Mouse (Mus musculus): ENCODE data around the gene Ifng. TPM values are rescaled to one million over a fixed set of nuclear protein-coding genes. Genes with fewer than 3 reads are reported as not detected.
"Not testable (repeated sequence)": the region's sequence is repeated elsewhere in the genome, so short reads cannot be mapped to it uniquely, and the experiment has no call there.

The Ifng gene
- polyA plus RNA-seq, 1 experiment from 2014 or later: not detected

DNA sequence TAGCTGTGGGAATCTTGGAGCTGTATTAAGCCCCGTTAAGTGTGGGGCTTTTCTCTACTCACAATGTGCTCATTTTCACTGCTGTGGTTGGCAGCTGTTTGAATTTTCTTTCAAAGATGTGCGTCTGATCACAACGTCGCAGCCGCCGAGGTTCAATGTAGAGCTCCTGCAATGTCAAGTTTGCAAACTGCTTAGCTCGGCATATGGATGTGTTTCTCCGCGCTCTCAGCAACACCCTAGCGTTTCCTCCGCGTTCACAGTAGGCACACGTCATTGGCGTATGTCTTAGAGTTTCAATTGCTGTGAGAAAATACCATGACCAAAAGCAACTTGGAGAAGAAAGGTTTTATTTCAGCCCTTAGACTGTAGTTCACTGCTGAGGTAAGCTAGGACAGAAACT is 5.1 kb downstream of the Ifng start:
- 68% methylated on average over 14 of the region's 14 CpGs for WGBS
- no peak for ATAC-seq (ENCODE audit: insufficient number of reproducible peaks, insufficient read depth, low FRiP score, low TSS enrichment, low read depth)
- Histone ChIP-seq H3K9me3 (no peaks in the 10 kb centered on the region), H3K36me3 (no peaks in the 10 kb centered on the region), H3K27ac (no peak overlapping the region), H3K4me2 (no peak overlapping the region; the same call in 1 of the 2 replicates), H3K4me1 (no peaks in the 10 kb centered on the region), H3K27me3 (no peaks in the 10 kb centered on the region), H3K4me3 (no peak overlapping the region), H3K9ac (no peak overlapping the region)

DNA sequence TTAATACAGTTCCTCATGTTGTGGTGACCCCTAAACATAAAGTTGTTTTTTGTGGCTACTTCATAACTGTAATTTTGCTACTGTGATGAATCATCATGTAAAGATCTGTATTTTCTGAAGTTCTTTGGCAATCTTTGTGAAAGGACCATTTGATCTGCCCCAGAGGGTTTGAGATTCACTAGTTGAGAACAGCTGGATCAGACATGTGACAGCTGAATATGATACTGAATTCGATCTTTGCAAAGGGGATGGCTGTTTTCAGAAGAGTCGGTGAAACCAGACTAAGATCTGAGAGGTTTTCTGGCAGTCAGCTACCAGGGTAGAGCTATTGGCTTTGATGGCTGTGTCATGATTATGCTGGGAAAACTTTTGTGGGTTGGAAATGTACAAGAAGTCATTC is 10.9 kb downstream of the Ifng start:
- ATAC-seq (ENCODE audit: insufficient number of reproducible peaks, insufficient read depth, low FRiP score, low TSS enrichment, low read depth): no peak
- no peaks in the 10 kb centered on the region for H3K4me1 ChIP-seq
- no peak overlapping the region for H3K27ac ChIP-seq
- no peak overlapping the region for H3K4me3 ChIP-seq
- H3K9me3 ChIP-seq: no peaks in the 10 kb centered on the region
- no peaks in the 10 kb centered on the region for H3K36me3 ChIP-seq
- 43% methylated on average over 2 of the region's 2 CpGs for WGBS
- no peaks in the 10 kb centered on the region for H3K27me3 ChIP-seq
- no peak overlapping the region for H3K9ac ChIP-seq
- no peak overlapping the region for H3K4me2 ChIP-seq

DNA sequence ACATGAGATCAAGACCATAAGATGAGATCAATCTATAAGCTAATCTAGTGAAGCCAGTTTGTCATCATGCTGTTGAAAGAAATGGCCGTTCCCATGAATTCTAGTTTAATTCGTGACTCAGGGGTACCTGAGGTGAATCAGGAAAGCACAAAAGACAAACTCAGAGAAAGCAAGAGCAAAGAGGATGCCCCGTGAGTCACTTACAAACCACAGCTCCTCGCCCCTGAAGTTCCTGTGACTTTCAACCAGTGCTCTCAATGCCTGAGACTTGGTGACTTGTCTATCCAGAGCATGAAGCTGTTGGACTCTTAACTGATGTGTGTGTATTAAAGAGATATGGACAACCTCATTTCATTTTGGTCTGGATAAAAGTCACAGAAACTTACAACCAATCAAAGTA is 17.9 kb downstream of the Ifng start:
- WGBS: 88% methylated on average over 4 of the region's 4 CpGs
- ATAC-seq (ENCODE audit: insufficient number of reproducible peaks, insufficient read depth, low FRiP score, low TSS enrichment, low read depth): no peak
- H3K4me3 ChIP-seq: no peak overlapping the region

DNA sequence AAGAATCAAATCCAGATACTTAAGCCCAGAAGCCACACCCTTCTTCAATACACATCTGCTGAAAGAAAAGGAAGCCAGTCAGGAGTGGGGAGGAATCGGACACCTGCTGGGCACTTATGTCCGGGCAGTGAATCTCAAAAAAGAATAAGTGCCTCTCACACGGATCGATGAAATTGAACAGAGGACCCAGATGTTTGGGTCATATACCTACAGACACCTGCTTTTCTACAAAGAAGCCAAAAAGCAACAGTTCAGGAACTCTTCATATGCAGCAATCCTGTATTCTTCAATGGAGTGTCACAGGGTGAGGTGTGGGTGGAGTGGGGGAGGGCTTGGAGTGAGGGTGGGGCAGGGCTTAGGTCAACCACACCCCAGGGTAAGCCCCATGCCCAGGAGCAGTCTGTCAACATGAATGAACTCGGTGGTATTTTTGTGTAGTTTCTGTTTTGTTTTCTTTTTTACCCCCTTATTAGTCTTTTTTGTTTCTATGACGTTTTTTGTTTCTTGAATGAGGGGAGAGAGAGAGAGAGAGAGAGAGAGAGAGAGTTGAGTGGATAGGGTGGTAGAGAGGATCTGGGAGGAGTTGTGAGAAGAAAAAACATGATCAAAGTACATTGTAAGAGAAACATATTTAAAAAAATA is 20.4 kb downstream of the Ifng start:
- Histone ChIP-seq H3K4me2 (no peak overlapping the region), H3K36me3 (no peaks in the 10 kb centered on the region), H3K27me3 (no peaks in the 10 kb centered on the region), H3K9ac (no peak overlapping the region), H3K9me3 (peaks cover 12% of the 10 kb centered on the region; the same call in 1 of the 2 replicates), H3K27ac (no peak overlapping the region), H3K4me1 (no peaks in the 10 kb centered on the region), H3K4me3 (no peak overlapping the region)
- 74% methylated on average over 6 of the region's 6 CpGs for WGBS
- no peak for ATAC-seq (ENCODE audit: insufficient number of reproducible peaks, insufficient read depth, low FRiP score, low TSS enrichment, low read depth)

More for the DNA sequence above, 17.9 kb downstream of the Ifng start:
- no peaks in the 10 kb centered on the region for H3K27me3 ChIP-seq
- no peak overlapping the region for H3K27ac ChIP-seq
- H3K4me2 ChIP-seq: no peak overlapping the region
- H3K9me3 ChIP-seq: no peaks in the 10 kb centered on the region
- H3K9ac ChIP-seq: no peak overlapping the region
- H3K4me1 ChIP-seq: no peaks in the 10 kb centered on the region
- H3K36me3 ChIP-seq: no peaks in the 10 kb centered on the region

DNA sequence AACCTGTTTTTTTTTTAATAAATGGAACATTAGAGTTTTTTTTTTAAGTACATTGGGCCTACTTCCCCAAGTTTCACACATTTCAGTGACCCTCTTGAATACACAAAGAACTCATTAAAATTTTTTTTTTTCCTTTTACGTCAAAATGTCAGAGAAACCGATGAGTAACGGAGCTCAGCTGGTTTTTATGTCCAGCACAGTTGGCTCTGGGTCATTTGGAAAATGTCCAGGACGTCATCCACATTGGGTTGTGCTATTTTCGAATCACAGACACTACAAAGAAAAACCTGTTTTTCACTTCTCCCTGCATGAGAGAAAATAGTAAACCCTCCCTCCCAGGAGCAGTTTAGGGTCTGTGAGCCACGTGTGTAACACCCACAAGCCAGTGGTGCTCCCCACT is 25.6 kb downstream of the Ifng start:
- Histone ChIP-seq H3K27ac (no peak overlapping the region), H3K4me1 (no peaks in the 10 kb centered on the region), H3K9ac (no peak overlapping the region), H3K9me3 (peaks cover 12% of the 10 kb centered on the region; the same call in 1 of the 2 replicates), H3K27me3 (no peaks in the 10 kb centered on the region), H3K36me3 (no peaks in the 10 kb centered on the region), H3K4me3 (no peak overlapping the region), H3K4me2 (no peak overlapping the region)
- ATAC-seq (ENCODE audit: insufficient number of reproducible peaks, insufficient read depth, low FRiP score, low TSS enrichment, low read depth): no peak
- 63% methylated on average over 6 of the region's 6 CpGs for WGBS

DNA sequence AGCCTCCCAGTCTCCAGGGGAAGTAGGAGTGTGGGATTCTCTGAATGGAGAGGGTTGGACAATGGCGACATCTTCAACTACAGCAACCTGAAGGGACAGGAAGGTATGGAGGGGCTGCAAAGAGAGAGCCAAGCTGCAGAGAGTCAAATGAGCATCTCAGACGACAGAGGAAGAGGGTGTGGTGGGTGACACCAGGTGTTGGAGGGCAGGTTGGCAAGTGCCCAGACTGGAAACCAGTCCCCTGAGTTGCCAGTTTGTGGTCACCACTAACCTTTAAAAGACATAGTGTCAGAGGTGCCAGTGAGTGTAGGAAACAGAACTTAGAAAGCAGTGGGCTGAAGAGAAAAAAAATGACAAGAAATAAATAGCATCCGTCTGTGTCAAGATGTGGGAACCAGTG is 28.2 kb downstream of the Ifng start:
- 76% methylated on average over 3 of the region's 3 CpGs for WGBS
- peaks cover 10% of the 10 kb centered on the region; the same call in 1 of the 2 replicates for H3K9me3 ChIP-seq
- H3K9ac ChIP-seq: no peak overlapping the region
- no peak overlapping the region for H3K4me3 ChIP-seq
- ATAC-seq (ENCODE audit: insufficient number of reproducible peaks, insufficient read depth, low FRiP score, low TSS enrichment, low read depth): no peak
- H3K4me1 ChIP-seq: no peaks in the 10 kb centered on the region
- no peak overlapping the region for H3K4me2 ChIP-seq
- no peak overlapping the region for H3K27ac ChIP-seq
- H3K27me3 ChIP-seq: no peaks in the 10 kb centered on the region
- H3K36me3 ChIP-seq: no peaks in the 10 kb centered on the region

DNA sequence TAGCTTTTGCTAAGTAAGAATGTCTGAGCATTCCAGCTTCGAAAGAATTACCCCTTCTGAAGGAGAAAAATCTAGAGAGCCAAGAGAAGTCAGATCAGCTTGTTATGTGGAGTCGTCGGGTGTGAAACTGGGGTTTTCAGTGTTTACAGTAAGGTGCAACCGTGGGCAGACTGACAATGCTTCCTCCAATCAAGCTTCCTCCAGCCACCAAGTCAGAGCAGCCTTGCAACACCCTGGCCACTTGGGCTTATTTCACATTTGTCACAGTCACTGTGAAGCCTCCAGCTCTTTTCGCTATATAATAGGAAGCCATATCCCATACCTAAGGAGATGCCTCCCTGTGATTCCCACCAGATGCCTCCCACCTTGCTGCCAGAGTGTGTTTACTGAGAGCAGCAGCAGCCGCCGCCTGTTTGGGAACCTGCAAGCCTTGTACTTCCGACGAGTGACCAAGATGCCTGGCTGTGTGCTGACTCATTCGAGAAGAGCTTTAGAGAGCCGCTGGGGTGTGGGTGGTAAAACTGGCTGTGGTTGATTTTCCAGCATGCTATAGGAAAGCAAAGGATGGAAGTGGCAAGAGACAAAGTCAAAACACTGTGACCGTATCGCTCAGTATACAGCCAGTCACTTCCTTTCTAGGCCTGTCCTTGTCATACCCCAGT is 29.6 kb downstream of the Ifng start:
- Histone ChIP-seq H3K27me3 (no peaks in the 10 kb centered on the region), H3K4me2 (no peak overlapping the region), H3K27ac (no peak overlapping the region), H3K4me1 (no peaks in the 10 kb centered on the region), H3K9ac (no peak overlapping the region), H3K4me3 (no peak overlapping the region), H3K9me3 (no peaks in the 10 kb centered on the region), H3K36me3 (no peaks in the 10 kb centered on the region)
- 72% methylated on average over 13 of the region's 13 CpGs for WGBS
- no peak for ATAC-seq (ENCODE audit: insufficient number of reproducible peaks, insufficient read depth, low FRiP score, low TSS enrichment, low read depth)

DNA sequence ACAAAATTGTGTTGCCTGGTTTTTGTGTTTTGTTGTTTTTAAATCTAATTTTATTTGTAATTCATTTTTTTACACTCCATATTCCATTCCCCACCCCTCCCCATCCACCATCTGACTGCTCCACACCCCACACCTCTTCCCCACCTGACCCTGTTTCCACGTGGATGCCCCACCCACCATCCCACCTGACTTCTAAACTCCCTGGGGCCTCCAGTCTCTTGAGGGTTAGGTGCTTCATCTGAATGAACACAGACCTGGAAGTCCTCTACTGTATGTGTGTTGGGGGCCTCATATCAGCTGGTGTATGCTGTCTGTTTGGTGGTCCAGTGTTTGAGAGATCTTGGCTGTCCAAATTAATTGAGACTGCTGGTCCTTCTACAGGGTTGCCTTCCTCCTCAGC is 32.0 kb downstream of the Ifng start:
- H3K4me1 ChIP-seq; ATAC-seq (ENCODE audit: insufficient number of reproducible peaks, insufficient read depth, low FRiP score, low TSS enrichment, low read depth); H3K4me3 ChIP-seq; H3K27me3 ChIP-seq; H3K36me3 ChIP-seq; H3K4me2 ChIP-seq; H3K9me3 ChIP-seq; H3K27ac ChIP-seq; H3K9ac ChIP-seq: not testable (repeated sequence)
- 70% methylated on average over 1 of the region's 1 CpGs for WGBS

DNA sequence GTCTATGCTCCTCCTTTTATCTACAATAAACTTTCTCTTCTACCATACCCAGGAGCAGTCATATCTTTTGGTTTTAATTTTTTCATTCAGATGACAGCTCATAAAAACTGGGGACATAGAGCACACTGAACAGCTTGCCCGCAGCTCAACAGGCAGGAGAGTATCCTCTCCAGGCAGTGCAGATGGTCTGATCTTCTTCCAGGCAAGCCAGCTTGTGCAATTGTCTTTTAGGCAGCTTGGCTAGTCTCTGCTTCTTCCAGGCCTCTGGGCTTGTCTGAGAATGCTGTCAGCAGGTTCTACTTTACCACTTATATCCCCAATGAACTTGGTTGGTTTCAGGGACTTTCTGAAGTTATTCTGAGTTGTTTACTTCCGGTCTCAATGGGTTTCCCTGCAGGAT is 35.9 kb downstream of the Ifng start:
- 76% methylated on average over 2 of the region's 2 CpGs for WGBS
- Histone ChIP-seq H3K4me3 (no peak overlapping the region), H3K4me2 (no peak overlapping the region)

DNA sequence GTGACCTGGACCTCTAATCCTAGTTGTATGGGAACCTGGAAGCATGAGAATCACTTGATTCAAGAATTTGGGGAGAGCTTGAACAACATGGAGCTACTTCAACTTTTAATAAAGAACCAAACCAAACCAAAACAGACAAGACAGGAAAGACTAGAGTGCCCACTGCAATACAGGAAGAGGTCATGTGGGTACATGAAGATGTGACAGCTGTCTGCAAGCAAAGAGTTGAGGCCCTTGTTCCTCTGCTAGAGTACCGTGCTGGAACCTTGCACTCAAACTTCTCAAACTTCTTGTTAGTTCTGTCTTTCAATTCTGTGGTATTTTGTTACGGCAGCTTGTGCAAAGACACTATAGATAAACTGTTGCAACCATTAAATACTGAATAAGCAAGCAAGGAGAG is 36.5 kb downstream of the Ifng start:
- Histone ChIP-seq H3K4me1 (no peaks in the 10 kb centered on the region), H3K27me3 (no peaks in the 10 kb centered on the region), H3K36me3 (no peaks in the 10 kb centered on the region), H3K9ac (no peak overlapping the region), H3K27ac (no peak overlapping the region), H3K4me2 (no peak overlapping the region), H3K4me3 (no peak overlapping the region), H3K9me3 (no peaks in the 10 kb centered on the region)
- WGBS: 81% methylated on average over 2 of the region's 2 CpGs
- no peak for ATAC-seq (ENCODE audit: insufficient number of reproducible peaks, insufficient read depth, low FRiP score, low TSS enrichment, low read depth)

More for the DNA sequence above, 35.9 kb downstream of the Ifng start:
- no peaks in the 10 kb centered on the region for H3K4me1 ChIP-seq
- no peak overlapping the region for H3K27ac ChIP-seq
- no peaks in the 10 kb centered on the region for H3K9me3 ChIP-seq
- H3K36me3 ChIP-seq: no peaks in the 10 kb centered on the region
- ATAC-seq (ENCODE audit: insufficient number of reproducible peaks, insufficient read depth, low FRiP score, low TSS enrichment, low read depth): no peak
- no peak overlapping the region for H3K9ac ChIP-seq
- no peaks in the 10 kb centered on the region for H3K27me3 ChIP-seq

DNA sequence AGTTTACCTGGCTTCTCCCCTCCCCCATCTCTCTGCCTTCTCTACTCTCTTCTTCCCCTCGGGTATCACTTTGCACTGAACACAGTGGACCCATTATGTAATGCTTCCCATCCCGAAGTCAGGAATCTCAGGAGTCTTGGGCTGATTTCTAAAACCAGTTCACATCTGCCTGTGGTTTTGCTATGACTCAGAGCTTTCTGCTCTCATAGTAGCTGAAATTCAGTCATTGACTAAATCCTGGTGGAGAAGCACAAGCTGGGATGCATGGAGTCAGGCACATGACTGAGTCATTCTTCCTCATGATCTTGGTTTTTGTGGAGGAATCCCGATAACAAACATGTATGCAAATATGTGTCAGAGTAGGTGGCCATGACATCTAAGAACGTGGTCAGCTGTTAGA is 38.4 kb downstream of the Ifng start:
- Histone ChIP-seq H3K9ac (no peak overlapping the region), H3K27ac (no peak overlapping the region), H3K9me3 (no peaks in the 10 kb centered on the region), H3K27me3 (no peaks in the 10 kb centered on the region), H3K36me3 (no peaks in the 10 kb centered on the region), H3K4me1 (no peaks in the 10 kb centered on the region), H3K4me2 (no peak overlapping the region), H3K4me3 (no peak overlapping the region)
- no peak for ATAC-seq (ENCODE audit: insufficient number of reproducible peaks, insufficient read depth, low FRiP score, low TSS enrichment, low read depth)
- 53% methylated on average over 4 of the region's 4 CpGs for WGBS

DNA sequence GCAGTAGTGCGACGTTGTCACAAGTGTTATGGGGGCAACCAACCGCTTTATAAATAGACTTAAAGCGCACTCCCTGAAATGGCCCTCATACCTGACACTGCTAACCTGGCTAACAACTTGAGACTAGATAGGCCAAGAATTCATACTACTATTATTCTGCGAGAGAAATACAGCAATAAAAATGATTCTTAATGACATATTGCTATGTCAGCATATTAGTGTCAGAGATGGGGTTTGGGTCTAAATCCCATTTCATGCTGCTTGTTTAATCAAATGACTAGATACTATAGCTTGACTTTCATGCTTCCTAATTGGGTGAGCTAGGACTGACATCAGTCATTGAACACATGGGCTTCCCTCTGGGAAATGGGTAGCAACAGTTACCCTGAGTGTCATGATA is 39.3 kb downstream of the Ifng start:
- H3K4me1 ChIP-seq: no peaks in the 10 kb centered on the region
- H3K27ac ChIP-seq: no peak overlapping the region
- no peak overlapping the region for H3K4me2 ChIP-seq
- WGBS: 96% methylated on average over 5 of the region's 5 CpGs
- no peaks in the 10 kb centered on the region for H3K9me3 ChIP-seq
- H3K9ac ChIP-seq: no peak overlapping the region
- no peak overlapping the region for H3K4me3 ChIP-seq
- no peaks in the 10 kb centered on the region for H3K36me3 ChIP-seq
- no peaks in the 10 kb centered on the region for H3K27me3 ChIP-seq
- no peak for ATAC-seq (ENCODE audit: insufficient number of reproducible peaks, insufficient read depth, low FRiP score, low TSS enrichment, low read depth)
